Mouse (Mus musculus) limb, embryonic 11.5 days (tissue): ENCODE data around the gene Arsb. TPM values are rescaled to one million over a fixed set of nuclear protein-coding genes. Genes with fewer than 3 reads are reported as not detected.
A peak's percentile ranks its signal among the peaks of the same experiment; 100 is the strongest.

Source experiments
- ATAC-seq: fragments of 200-750 bp; cut with Nextera tagmentation; 2 replicates; pipeline ENCODE4 v1.8.0; 2017; ENCODE audit warnings: low read depth; ENCODE audit not compliant: insufficient number of reproducible peaks, low FRiP score, low TSS enrichment
- DNase-seq: peaks from one replicate; pipeline ENCODE4 v3.0.0-alpha.2; 2015; ENCODE audit warnings: low spot score
- H3K27ac ChIP-seq: fragments of 300-500 bp; sonication (generic); replicated peaks from 2 replicates; pipeline ENCODE4 v1.5.1; 2014; ENCODE audit warnings: low read depth, mild to moderate bottlenecking, low read length
- H3K27me3 ChIP-seq: fragments of 300-500 bp; sonication (generic); 2 replicates; pipeline ENCODE4 v1.6.1; 2014; ENCODE audit warnings: mild to moderate bottlenecking, low read length, mixed read lengths; ENCODE audit not compliant: control insufficient read depth, insufficient read depth
- H3K36me3 ChIP-seq: fragments of 300-500 bp; sonication (generic); 2 replicates; pipeline ENCODE4 v1.6.1; 2014; ENCODE audit warnings: mild to moderate bottlenecking, low read length, moderate library complexity, mixed read lengths; ENCODE audit not compliant: control insufficient read depth, insufficient read depth
- H3K4me1 ChIP-seq: fragments of 300-500 bp; sonication (generic); 2 replicates; pipeline ENCODE4 v1.6.1; 2014; ENCODE audit warnings: low read length, mixed read lengths; ENCODE audit not compliant: control insufficient read depth, insufficient read depth
- H3K4me2 ChIP-seq: fragments of 300-500 bp; sonication (generic); 2 replicates; pipeline ENCODE4 v1.6.1; 2014; ENCODE audit warnings: low read depth, mild to moderate bottlenecking, moderate library complexity; ENCODE audit not compliant: severe bottlenecking
- H3K4me3 ChIP-seq: fragments of 300-500 bp; sonication (generic); 2 replicates; pipeline ENCODE4 v1.5.1; 2014; ENCODE audit warnings: low read depth, low read length
- H3K9ac ChIP-seq: fragments of 300-500 bp; sonication (generic); 2 replicates; pipeline ENCODE4 v1.6.1; 2014; ENCODE audit warnings: mild to moderate bottlenecking, low read length
- H3K9me3 ChIP-seq: fragments of 300-500 bp; sonication (generic); 2 replicates; pipeline ENCODE4 v1.6.1; 2016; ENCODE audit warnings: low read length; ENCODE audit not compliant: control insufficient read depth
- WGBS: fragments of 180-500 bp; shearing (Covaris S2); extraction: QIAGEN DNeasy Blood & Tissue Kit; methylation state at CpG from one replicate; pipeline ENCODE4 v1.1.7; 2014; 5-methylcytosine and 5-hydroxymethylcytosine counted together
- polyA plus RNA-seq: library from polyadenylated mRNA; unstranded; fragments of >200 nt; fragmentation: Nextera tagmentation; extraction: Ambion mirVana; gene quantifications from 2 replicates; pipeline ENCODE4 v1.2.1, GENCODE M21; 2014

Arsb gene
- polyA plus RNA-seq, 1 experiment from 2014 or later: 10.2 TPM

- H3K4me2 ChIP-seq: no peak overlapping the region
- ATAC-seq (no peak), DNase-seq (no peak)
- H3K9me3 ChIP-seq: no peaks in the 10 kb centered on the region
- H3K27me3 ChIP-seq: no peaks in the 10 kb centered on the region
- H3K9ac ChIP-seq: no peak overlapping the region
- H3K4me1 ChIP-seq: no peaks in the 10 kb centered on the region; the same call in 1 of the 2 replicates
- no peaks in the 10 kb centered on the region for H3K36me3 ChIP-seq
- whole genome bisulfite sequencing: 84% methylated on average over 7 of the region's 7 CpGs
- H3K27ac ChIP-seq: no peak overlapping the region
- H3K4me3 ChIP-seq: no peak overlapping the region
Measured at GRCm38 (mm10) chr13:93892101-93892500, 120.7 kb downstream of the Arsb start.

- Histone ChIP-seq H3K4me3 (no peak overlapping the region), H3K27ac (no peak overlapping the region), H3K9me3 (no peaks in the 10 kb centered on the region), H3K36me3 (no peaks in the 10 kb centered on the region), H3K27me3 (no peaks in the 10 kb centered on the region), H3K9ac (no peak overlapping the region), H3K4me1 (peaks cover 7% of the 10 kb centered on the region), H3K4me2 (no peak overlapping the region)
- ATAC-seq (no peak), DNase-seq (no peak)
- WGBS: 84% methylated on average over 2 of the region's 2 CpGs
Measured at GRCm38 (mm10) chr13:93894105-93894504, 122.7 kb downstream of the Arsb start.

- H3K9ac ChIP-seq: no peak overlapping the region
- H3K4me1 ChIP-seq: peaks cover 19% of the 10 kb centered on the region
- no peaks in the 10 kb centered on the region for H3K27me3 ChIP-seq
- WGBS: 85% methylated on average over 2 of the region's 2 CpGs
- no peaks in the 10 kb centered on the region for H3K36me3 ChIP-seq
- H3K9me3 ChIP-seq: no peaks in the 10 kb centered on the region
- no peak overlapping the region for H3K27ac ChIP-seq
- no peak overlapping the region for H3K4me2 ChIP-seq
- H3K4me3 ChIP-seq: no peak overlapping the region
- no peak for DNase-seq
- ATAC-seq: no peak
Measured at GRCm38 (mm10) chr13:93895430-93895829, 124.0 kb downstream of the Arsb start.

- H3K4me3 ChIP-seq: no peak overlapping the region
- ATAC-seq (0 out of 2 replicates have a peak, but pooled peaks have one; percentile 63), DNase-seq (peak; percentile 62)
- H3K9ac ChIP-seq: no peak overlapping the region
- H3K27ac ChIP-seq: peak overlapping the region; percentile 81
- H3K36me3 ChIP-seq: no peaks in the 10 kb centered on the region
- peak overlapping the region; percentile 23; the same call in 1 of the 2 replicates for H3K4me2 ChIP-seq
- 22% methylated on average over 13 of the region's 13 CpGs for WGBS
- peaks cover 20% of the 10 kb centered on the region for H3K4me1 ChIP-seq
- H3K27me3 ChIP-seq: no peaks in the 10 kb centered on the region
- no peaks in the 10 kb centered on the region for H3K9me3 ChIP-seq
Measured at GRCm38 (mm10) chr13:93897943-93898826, 126.8 kb downstream of the Arsb start.

GRCm38 (mm10) chr13:93899378-93900256 lies 128.2 kb downstream of the Arsb start:
- Histone ChIP-seq H3K4me2 (no peak overlapping the region), H3K4me1 (peaks cover 20% of the 10 kb centered on the region), H3K9ac (no peak overlapping the region), H3K9me3 (no peaks in the 10 kb centered on the region), H3K27me3 (no peaks in the 10 kb centered on the region), H3K4me3 (no peak overlapping the region), H3K27ac (peak overlapping the region; percentile 81; the same call in 1 of the 2 replicates), H3K36me3 (no peaks in the 10 kb centered on the region)
- ATAC-seq (peak; percentile 55; the same call in 1 of the 2 replicates), DNase-seq (peak; percentile 56)
- 29% methylated on average over 3 of the region's 3 CpGs for WGBS

- ATAC-seq (no peak), DNase-seq (no peak)
- Histone ChIP-seq H3K27ac (no peak overlapping the region), H3K4me1 (peaks cover 20% of the 10 kb centered on the region), H3K36me3 (no peaks in the 10 kb centered on the region), H3K9ac (no peak overlapping the region), H3K9me3 (no peaks in the 10 kb centered on the region), H3K4me3 (no peak overlapping the region), H3K4me2 (no peak overlapping the region), H3K27me3 (no peaks in the 10 kb centered on the region)
- WGBS: 80% methylated on average over 13 of the region's 13 CpGs
Measured at GRCm38 (mm10) chr13:93900934-93901626, 129.7 kb downstream of the Arsb start.

GRCm38 (mm10) chr13:93902126-93902525 lies 130.7 kb downstream of the Arsb start:
- Histone ChIP-seq H3K4me2 (no peak overlapping the region), H3K36me3 (no peaks in the 10 kb centered on the region), H3K4me1 (peaks cover 20% of the 10 kb centered on the region), H3K27me3 (no peaks in the 10 kb centered on the region), H3K9ac (no peak overlapping the region), H3K27ac (no peak overlapping the region), H3K9me3 (no peaks in the 10 kb centered on the region), H3K4me3 (no peak overlapping the region)
- no peak for ATAC-seq
- 97% methylated on average over 2 of the region's 2 CpGs for WGBS
- DNase-seq: no peak
